Mouse (Mus musculus) lung, adult 2 months (tissue): ENCODE measurements at regions not wholly inside any gene's neighbourhood (a gene's known extent, or its start where the extent isn't known, plus 50 kb on each side); places are given as distances from the start of the nearest gene placed in this dataset.

ENCODE experiments used
- CTCF ChIP-seq: fragments of 200-500 bp; IDR thresholded peaks from 2 replicates; pipeline ENCODE4 v1.5.1; 2011; ENCODE audit warnings: mild to moderate bottlenecking, low read length, control low read depth; ENCODE audit not compliant: insufficient read depth
- POLR2A ChIP-seq: fragments of 200-500 bp; IDR thresholded peaks from 2 replicates; pipeline ENCODE4 v1.6.1; 2011; ENCODE audit warnings: low read depth, mild to moderate bottlenecking, control low read depth, low read length, borderline replicate concordance; ENCODE audit errors: extremely low read depth

DNA sequence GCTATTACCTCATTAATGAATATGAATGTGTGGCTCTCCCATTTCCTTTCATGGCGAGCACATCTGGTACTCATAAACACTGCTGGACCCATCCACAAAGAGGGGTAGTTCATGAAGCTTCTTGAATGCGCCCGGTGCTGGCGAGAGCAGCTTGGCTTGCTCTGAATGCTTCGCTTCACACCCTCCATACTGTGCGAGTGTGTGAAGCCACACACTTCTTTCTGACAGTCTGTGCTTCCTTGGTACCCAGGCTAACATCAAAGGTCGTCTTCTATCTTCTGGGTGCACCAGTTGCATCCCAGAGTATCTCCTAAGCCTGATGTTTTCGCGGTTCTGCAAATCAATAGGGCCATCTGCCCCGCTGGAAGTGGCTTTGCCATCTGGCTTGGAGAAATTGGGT lies 85.8 kb upstream of the Cntn1 start:
- TF ChIP-seq CTCF: no peak
- TF ChIP-seq POLR2A: no peak
